Mouse (Mus musculus) brain, adult 10 weeks (tissue): ENCODE data around the gene Ndufab1. TPM values are rescaled to one million over a fixed set of nuclear protein-coding genes. Genes with fewer than 3 reads are reported as not detected.

Experiments
- polyA plus RNA-seq: library from polyadenylated mRNA; stranded (reverse); fragments of 350-450 nt; fragmentation: Illumina TruSeq; extraction: RNeasy Lipid Tissue Mini Kit (QIAGEN cat#74804); gene quantifications from one replicate; pipeline ENCODE4 v1.2.3, GENCODE M21; 2015; ENCODE audit warnings: low read depth, low replicate concordance

Ndufab1 gene
- polyA plus RNA-seq = 483 TPM

DNA sequence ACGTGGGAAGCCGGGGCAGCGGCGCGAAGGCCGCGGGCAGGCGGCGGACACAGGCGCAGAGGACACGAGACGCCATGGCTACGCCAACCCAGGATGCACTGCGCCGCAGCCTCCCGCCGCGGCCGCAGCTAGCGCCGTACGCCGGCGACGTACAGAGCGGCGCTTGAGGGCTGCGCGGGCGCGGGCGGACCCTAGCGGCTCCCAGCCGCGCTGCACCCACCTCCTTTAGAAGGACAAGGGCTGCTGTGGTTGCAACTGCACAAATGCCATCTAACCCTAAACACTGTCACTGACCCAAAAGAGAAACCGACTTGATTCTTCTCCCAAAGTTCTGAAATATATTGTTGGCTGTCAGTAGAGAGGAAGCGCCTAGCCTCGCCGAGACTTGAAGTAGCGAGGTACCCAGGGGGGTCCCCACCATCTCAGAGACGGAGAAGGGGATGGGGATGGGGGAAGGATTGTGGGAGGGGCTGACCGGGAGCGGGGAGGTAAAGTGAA, at the start of gene Ndufab1:
Gene Ndufab1, minus strand, starts transcription at position 140 of the 498 bp plus-strand sequence.

DNA sequence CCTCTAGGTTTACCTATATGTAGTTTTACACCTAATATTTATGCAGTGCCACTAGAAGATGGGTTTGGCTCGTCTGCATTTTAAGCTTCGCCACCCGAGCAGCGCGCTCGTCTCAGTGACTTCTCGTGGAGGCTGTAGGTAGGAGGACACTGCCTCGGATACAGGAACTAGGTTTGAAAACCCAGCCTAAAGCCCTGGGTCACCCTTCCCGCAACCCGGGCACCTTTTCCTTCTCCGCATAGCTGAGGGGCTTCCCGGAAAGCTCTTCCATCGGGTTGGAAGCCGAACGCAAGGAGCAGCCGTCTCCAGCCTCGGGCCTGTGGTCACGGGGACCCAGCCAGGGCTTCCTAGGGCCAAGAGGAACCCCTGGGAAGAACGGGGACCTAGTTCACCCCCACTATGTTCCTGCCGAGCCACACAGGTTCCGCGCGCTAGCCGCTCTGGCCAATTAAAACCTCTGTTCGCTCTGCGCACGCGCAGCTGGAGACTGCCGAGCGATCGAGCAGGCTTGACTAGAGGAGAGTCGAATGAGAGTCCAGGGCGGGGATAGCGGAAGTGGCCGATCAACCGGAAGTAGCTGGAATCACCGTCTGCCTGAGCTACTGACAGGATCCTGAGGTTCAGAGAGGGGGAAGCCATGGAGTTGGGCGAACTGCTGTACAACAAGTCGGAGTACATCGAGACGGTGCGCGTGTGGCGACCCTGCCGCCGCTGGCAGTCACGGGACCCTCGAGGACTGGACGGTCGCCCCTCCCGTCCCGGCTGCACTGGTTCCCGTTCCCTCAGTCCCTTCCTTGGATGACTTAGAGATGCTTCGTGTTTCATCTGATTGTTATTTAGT, 31.0 kb upstream of the Ndufab1 start, which contains the start of the genes Palb2 and Dctn5:
Gene Palb2, minus strand, starts transcription at position 489 of the 841 bp plus-strand sequence.
Gene Dctn5, plus strand, starts transcription at position 545 of the 841 bp plus-strand sequence.

DNA sequence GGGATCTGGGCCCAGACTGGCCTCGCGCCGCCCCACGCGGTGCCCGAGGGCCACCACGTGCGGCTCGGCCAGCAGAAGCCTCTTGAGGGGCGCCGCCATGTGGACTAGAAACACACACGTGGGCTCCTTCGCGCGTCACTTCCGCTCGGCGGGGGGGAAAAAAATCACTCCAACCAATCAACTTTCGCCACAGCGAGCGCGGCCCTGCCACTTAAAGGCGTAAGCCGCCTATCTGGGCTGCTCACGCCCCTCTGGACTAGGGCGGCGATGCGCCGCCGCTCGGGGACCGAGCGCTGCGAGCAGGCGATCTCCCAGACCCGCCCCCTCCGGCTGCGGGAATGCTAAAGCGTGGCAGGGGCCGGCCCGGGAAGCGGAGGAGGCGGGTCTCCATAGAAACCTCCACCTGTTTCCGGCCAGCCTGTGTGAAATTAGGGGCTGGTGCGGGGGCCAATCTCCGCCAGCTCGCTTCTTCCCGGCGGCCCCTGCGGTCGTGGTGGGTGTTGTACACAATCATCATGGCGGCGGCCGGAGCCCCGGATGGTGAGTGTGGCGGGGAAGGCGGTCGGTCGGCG, 34.7 kb downstream of the Ndufab1 start, which contains the start of the genes Ubfd1 and Ears2:
Gene Ubfd1, plus strand, starts transcription at position 231 of the 572 bp plus-strand sequence.
Gene Ears2, minus strand, starts transcription at position 319 of the 572 bp plus-strand sequence.

Other genes with a start within 250 kb of the Ndufab1 start
- not detected for gene Scnn1b, start 236.8 kb downstream of the Ndufab1 start, polyA plus RNA-seq
- 30.6 TPM for gene Cog7, start 120.2 kb downstream of the Ndufab1 start, polyA plus RNA-seq
- gene Gga2, start 80.7 kb downstream of the Ndufab1 start, polyA plus RNA-seq = 22.3 TPM
- 31.3 TPM for gene Ubfd1, start 34.7 kb downstream of the Ndufab1 start, polyA plus RNA-seq
- 5.2 TPM for gene Ears2, start 34.6 kb downstream of the Ndufab1 start, polyA plus RNA-seq
- 1.7 TPM for gene Palb2, start 31.1 kb upstream of the Ndufab1 start, polyA plus RNA-seq
- gene Dctn5, start 31.2 kb upstream of the Ndufab1 start, polyA plus RNA-seq = 141 TPM
- 0.54 TPM for gene Plk1, start 57.6 kb upstream of the Ndufab1 start, polyA plus RNA-seq
- 0.15 TPM for gene Ern2, start 84.3 kb upstream of the Ndufab1 start, polyA plus RNA-seq
- gene Chp2, start 117.6 kb upstream of the Ndufab1 start, polyA plus RNA-seq = 3.5 TPM
- 650 TPM for gene Prkcb, start 186.9 kb upstream of the Ndufab1 start, polyA plus RNA-seq